Mouse (Mus musculus) hindbrain, postnatal 0 days (tissue): ENCODE measurements at regions not wholly inside any gene's neighbourhood (a gene's known extent, or its start where the extent isn't known, plus 50 kb on each side); places are given as distances from the start of the nearest gene placed in this dataset.

Experiments
- ATAC-seq: fragments of 200-750 bp; cut with Nextera tagmentation; 2 replicates; pipeline ENCODE4 v1.8.0; 2017; ENCODE audit warnings: mild to moderate bottlenecking, moderate TSS enrichment, moderate library complexity
- DNase-seq: peaks from one replicate; pipeline ENCODE4 v3.0.0-alpha.2; 2015; ENCODE audit warnings: low spot score
- H3K27ac ChIP-seq: fragments of 300-500 bp; sonication (generic); 2 replicates; pipeline ENCODE4 v1.5.1; 2014; ENCODE audit warnings: mild to moderate bottlenecking
- H3K27me3 ChIP-seq: fragments of 300-500 bp; sonication (generic); 2 replicates; pipeline ENCODE4 v1.6.1; 2014; ENCODE audit warnings: low read length, mixed read lengths; ENCODE audit not compliant: insufficient read depth
- H3K36me3 ChIP-seq: fragments of 300-500 bp; sonication (generic); 2 replicates; pipeline ENCODE4 v1.6.1; 2014; ENCODE audit warnings: low read length, mixed read lengths; ENCODE audit not compliant: insufficient read depth
- H3K4me1 ChIP-seq: fragments of 300-500 bp; sonication (generic); 2 replicates; pipeline ENCODE4 v1.6.1; 2014; ENCODE audit warnings: antibody characterized with exemption, low read length, mixed read lengths; ENCODE audit not compliant: insufficient read depth
- H3K4me2 ChIP-seq: fragments of 300-500 bp; sonication (generic); 2 replicates; pipeline ENCODE4 v1.6.1; 2014; ENCODE audit warnings: low read depth, mild to moderate bottlenecking, low read length, moderate library complexity, mixed read lengths
- H3K4me3 ChIP-seq: fragments of 300-500 bp; sonication (generic); 2 replicates; pipeline ENCODE4 v1.5.1; 2014; ENCODE audit warnings: low read length
- H3K9ac ChIP-seq: fragments of 300-500 bp; sonication (generic); replicated peaks from 2 replicates; pipeline ENCODE4 v1.6.1; 2014; ENCODE audit warnings: mild to moderate bottlenecking, low read length, moderate library complexity, mixed read lengths
- H3K9me3 ChIP-seq: fragments of 300-500 bp; sonication (generic); 2 replicates; pipeline ENCODE4 v1.6.1; 2016; ENCODE audit warnings: low read length, mixed read lengths
- CTCF ChIP-seq: IDR thresholded peaks from 2 replicates; pipeline ENCODE4 v1.5.1; 2016; ENCODE audit warnings: antibody characterized with exemption, control low read depth, low read depth
- WGBS: fragments of 180-500 bp; shearing (Covaris S2); extraction: QIAGEN DNeasy Blood & Tissue Kit; methylation state at CpG from one replicate; pipeline ENCODE4 v1.1.7; 2014; 5-methylcytosine and 5-hydroxymethylcytosine counted together

DNA sequence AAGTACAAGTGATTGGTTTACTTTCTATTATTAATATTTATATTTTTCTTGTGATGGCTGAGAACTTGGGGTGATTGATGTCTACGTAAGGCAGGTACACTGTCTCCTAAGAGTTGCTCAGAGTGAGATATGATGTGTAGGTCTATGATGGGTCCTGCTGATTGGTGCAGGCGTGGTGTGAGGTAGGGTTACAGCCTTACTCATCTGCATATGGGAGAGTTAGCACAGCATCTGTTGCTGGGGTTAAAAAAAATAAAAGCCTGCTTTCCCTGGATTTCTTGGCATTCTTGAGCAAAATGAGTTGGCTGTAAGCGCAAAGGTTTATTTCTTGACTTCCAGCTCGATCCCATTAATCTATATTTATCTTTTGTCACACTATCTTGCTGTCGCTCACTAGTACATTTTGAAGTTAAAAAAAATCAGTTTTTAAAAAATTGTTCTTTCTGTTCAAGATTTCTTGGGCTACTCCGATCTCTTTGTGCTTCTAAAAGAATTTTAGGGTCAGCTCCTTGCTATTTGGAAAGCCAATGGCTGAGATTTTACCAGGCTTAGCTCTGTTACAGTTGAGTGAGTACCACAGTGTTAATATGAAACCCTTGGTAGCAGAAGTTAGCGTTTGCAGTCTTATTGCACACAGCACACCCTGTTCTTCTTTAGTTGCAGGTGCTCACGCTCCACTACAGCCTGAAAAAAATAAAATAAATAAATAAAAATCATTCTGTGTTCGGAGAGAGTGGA lies 482.0 kb downstream of the Plekhb2 start:
- H3K27me3 ChIP-seq: no peaks in the 10 kb centered on the region
- DNase-seq (no peak), ATAC-seq (no peak)
- H3K36me3 ChIP-seq: no peaks in the 10 kb centered on the region
- no peaks in the 10 kb centered on the region for H3K9me3 ChIP-seq
- H3K4me1 ChIP-seq: no peaks in the 10 kb centered on the region
- no peak overlapping the region for H3K4me2 ChIP-seq
- no peak overlapping the region for H3K27ac ChIP-seq
- TF ChIP-seq CTCF: no peak
- H3K9ac ChIP-seq: no peak overlapping the region
- WGBS: 77% methylated on average over 9 of the region's 9 CpGs
- no peak overlapping the region for H3K4me3 ChIP-seq

GRCm38 (mm10) chr1:35332340-35332684 lies 482.5 kb downstream of the Plekhb2 start:
- no peak for TF ChIP-seq CTCF
- 86% methylated on average over 2 of the region's 2 CpGs for whole genome bisulfite sequencing
- H3K4me3 ChIP-seq: no peak overlapping the region
- DNase-seq: no peak
- H3K9me3 ChIP-seq: no peaks in the 10 kb centered on the region
- no peaks in the 10 kb centered on the region for H3K4me1 ChIP-seq
- no peak overlapping the region for H3K4me2 ChIP-seq
- H3K36me3 ChIP-seq: no peaks in the 10 kb centered on the region
- no peak for ATAC-seq
- H3K9ac ChIP-seq: no peak overlapping the region
- no peaks in the 10 kb centered on the region for H3K27me3 ChIP-seq
- H3K27ac ChIP-seq: no peak overlapping the region

GRCm38 (mm10) chr1:35337647-35338046 lies 487.9 kb downstream of the Plekhb2 start:
- DNase-seq: no peak
- Histone ChIP-seq H3K4me3 (no peak overlapping the region), H3K4me1 (no peaks in the 10 kb centered on the region), H3K9ac (no peak overlapping the region), H3K36me3 (no peaks in the 10 kb centered on the region), H3K27ac (no peak overlapping the region), H3K27me3 (no peaks in the 10 kb centered on the region), H3K9me3 (no peaks in the 10 kb centered on the region), H3K4me2 (no peak overlapping the region)
- WGBS: 91% methylated on average over 3 of the region's 3 CpGs
- ATAC-seq: no peak
- TF ChIP-seq CTCF: no peak

GRCm38 (mm10) chr1:35338184-35338583 lies 488.4 kb downstream of the Plekhb2 start:
- Histone ChIP-seq H3K9me3 (no peaks in the 10 kb centered on the region), H3K27me3 (no peaks in the 10 kb centered on the region), H3K9ac (no peak overlapping the region), H3K4me2 (no peak overlapping the region), H3K36me3 (no peaks in the 10 kb centered on the region), H3K4me3 (no peak overlapping the region), H3K27ac (no peak overlapping the region), H3K4me1 (no peaks in the 10 kb centered on the region)
- DNase-seq (peak; percentile 38), ATAC-seq (no peak)
- TF ChIP-seq CTCF: no peak
- 70% methylated on average over 3 of the region's 3 CpGs for WGBS

DNA sequence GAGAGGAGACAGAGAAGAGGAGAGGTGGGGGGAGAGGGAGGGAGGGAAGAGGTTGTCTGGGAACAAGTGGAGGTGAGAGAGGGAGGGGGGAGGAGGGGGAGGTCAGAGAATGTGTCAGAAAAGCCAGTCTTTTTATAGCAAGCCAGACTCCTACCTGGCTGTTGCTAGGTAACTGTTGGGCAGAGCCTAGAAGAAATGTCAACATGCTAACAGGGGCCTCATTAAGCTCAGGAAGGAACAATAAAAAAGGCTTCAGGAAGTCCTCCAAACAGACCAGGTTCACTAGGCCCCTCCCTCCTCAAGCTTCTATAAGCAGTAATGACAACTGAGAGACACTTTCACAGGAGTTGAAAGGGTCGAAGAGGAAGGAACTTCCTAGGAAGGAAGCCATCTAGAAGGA lies 494.8 kb downstream of the Plekhb2 start:
- no peak overlapping the region for H3K4me2 ChIP-seq
- no peaks in the 10 kb centered on the region for H3K36me3 ChIP-seq
- ATAC-seq: no peak
- H3K27me3 ChIP-seq: no peaks in the 10 kb centered on the region
- no peaks in the 10 kb centered on the region for H3K9me3 ChIP-seq
- no peaks in the 10 kb centered on the region for H3K4me1 ChIP-seq
- no peak for DNase-seq
- no peak overlapping the region for H3K4me3 ChIP-seq
- no peak overlapping the region for H3K9ac ChIP-seq
- H3K27ac ChIP-seq: no peak overlapping the region
- WGBS: 50% methylated on average over 1 of the region's 1 CpGs
- no peak for TF ChIP-seq CTCF

DNA sequence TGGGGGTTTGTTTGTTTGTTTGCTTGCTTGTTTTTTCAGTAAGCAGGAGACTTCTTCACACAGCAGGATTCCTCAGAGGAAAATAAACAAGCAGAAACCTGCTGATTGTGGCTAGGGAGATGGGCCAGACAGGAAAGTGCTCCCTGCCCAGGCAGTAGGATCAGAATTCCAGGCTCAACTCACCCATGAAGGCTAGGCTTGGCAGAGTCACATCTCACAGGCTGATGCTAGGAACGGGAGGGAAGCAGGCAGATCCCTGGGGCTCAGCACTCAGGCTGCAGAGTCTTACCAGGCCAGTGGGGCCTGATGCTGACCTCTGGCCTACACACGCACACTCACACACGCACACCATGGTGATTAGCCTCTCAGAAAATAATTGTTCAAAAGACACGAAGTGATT lies 498.5 kb downstream of the Plekhb2 start:
- TF ChIP-seq CTCF: no peak
- no peak overlapping the region for H3K9ac ChIP-seq
- no peaks in the 10 kb centered on the region for H3K27me3 ChIP-seq
- no peak overlapping the region for H3K4me2 ChIP-seq
- WGBS: 62% methylated on average over 4 of the region's 4 CpGs
- no peaks in the 10 kb centered on the region for H3K9me3 ChIP-seq
- no peak overlapping the region for H3K27ac ChIP-seq
- no peaks in the 10 kb centered on the region for H3K36me3 ChIP-seq
- H3K4me1 ChIP-seq: no peaks in the 10 kb centered on the region
- no peak overlapping the region for H3K4me3 ChIP-seq
- no peak for DNase-seq
- ATAC-seq: no peak

GRCm38 (mm10) chr1:35358981-35359380 lies 509.2 kb downstream of the Plekhb2 start:
- no peak for TF ChIP-seq CTCF
- no peaks in the 10 kb centered on the region for H3K36me3 ChIP-seq
- no peaks in the 10 kb centered on the region for H3K27me3 ChIP-seq
- no peaks in the 10 kb centered on the region for H3K4me1 ChIP-seq
- no peak for ATAC-seq
- H3K9me3 ChIP-seq: no peaks in the 10 kb centered on the region
- H3K4me2 ChIP-seq: no peak overlapping the region
- WGBS: 59% methylated on average over 5 of the region's 5 CpGs
- H3K27ac ChIP-seq: no peak overlapping the region
- H3K4me3 ChIP-seq: no peak overlapping the region
- no peak for DNase-seq
- H3K9ac ChIP-seq: no peak overlapping the region
